Mouse (Mus musculus): ENCODE data around the gene Scfd2. TPM values are rescaled to one million over a fixed set of nuclear protein-coding genes. Genes with fewer than 3 reads are reported as not detected.
A peak's percentile ranks its signal among the peaks of the same experiment; 100 is the strongest.

Scfd2 gene
- polyA plus RNA-seq, 1 experiment from 2014 or later, result 21.0 TPM

DNA sequence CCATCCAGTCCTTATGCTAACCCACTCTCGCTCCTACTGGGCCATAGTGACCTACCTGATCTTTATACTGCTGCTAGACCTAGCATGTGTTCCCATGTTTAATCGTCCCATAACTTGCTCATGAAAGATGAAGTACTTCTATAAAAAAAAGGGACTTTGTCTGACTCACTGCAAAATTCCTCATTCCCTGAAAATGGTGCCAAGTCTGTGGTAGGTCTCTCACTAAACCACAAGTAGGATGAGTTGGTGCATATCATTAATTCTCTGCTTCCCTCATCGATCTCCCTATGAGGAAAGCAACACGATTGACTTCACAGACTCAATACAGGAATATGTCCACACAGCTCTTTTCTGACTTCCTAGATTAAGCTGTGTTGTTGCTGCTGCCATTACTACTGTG lies 46.9 kb downstream of the Scfd2 start:
- Histone ChIP-seq H3K36me3 (no peaks in the 10 kb centered on the region), H3K4me3 (replicated peaks) (no peak overlapping the region), H3K9me3 (replicated peaks) (no peaks in the 10 kb centered on the region), H3K4me2 (replicated peaks) (no peak overlapping the region), H3K9ac (no peak overlapping the region), H3K27ac (replicated peaks) (no peak overlapping the region), H3K4me1 (no peaks in the 10 kb centered on the region), H3K27me3 (no peaks in the 10 kb centered on the region)
- 77% methylated on average over 4 of the region's 4 CpGs for WGBS
- ATAC-seq (ENCODE audit: insufficient number of reproducible peaks, low FRiP score, low TSS enrichment, low read depth), result no peak

- H3K27me3 ChIP-seq, result no peaks in the 10 kb centered on the region
- H3K9me3 ChIP-seq (replicated peaks), result no peaks in the 10 kb centered on the region
- H3K36me3 ChIP-seq, result no peaks in the 10 kb centered on the region
- no peak overlapping the region for H3K4me2 ChIP-seq (replicated peaks)
- 54% methylated on average over 6 of the region's 6 CpGs for WGBS
- H3K9ac ChIP-seq, result no peak overlapping the region
- no peak overlapping the region for H3K4me3 ChIP-seq (replicated peaks)
- no peak overlapping the region for H3K27ac ChIP-seq (replicated peaks)
- H3K4me1 ChIP-seq, result no peaks in the 10 kb centered on the region
- ATAC-seq (ENCODE audit: insufficient number of reproducible peaks, low FRiP score, low TSS enrichment, low read depth), result no peak
Observed at GRCm38 (mm10) chr5:74482633-74483032, 48.9 kb downstream of the Scfd2 start.

GRCm38 (mm10) chr5:74482034-74482433 lies 49.5 kb downstream of the Scfd2 start:
- WGBS, result 63% methylated on average over 3 of the region's 3 CpGs
- Histone ChIP-seq H3K4me2 (replicated peaks) (no peak overlapping the region), H3K27me3 (no peaks in the 10 kb centered on the region), H3K36me3 (no peaks in the 10 kb centered on the region), H3K9me3 (replicated peaks) (no peaks in the 10 kb centered on the region), H3K4me1 (no peaks in the 10 kb centered on the region), H3K9ac (no peak overlapping the region), H3K4me3 (replicated peaks) (no peak overlapping the region), H3K27ac (replicated peaks) (no peak overlapping the region)
- no peak for ATAC-seq (ENCODE audit: insufficient number of reproducible peaks, low FRiP score, low TSS enrichment, low read depth)

DNA sequence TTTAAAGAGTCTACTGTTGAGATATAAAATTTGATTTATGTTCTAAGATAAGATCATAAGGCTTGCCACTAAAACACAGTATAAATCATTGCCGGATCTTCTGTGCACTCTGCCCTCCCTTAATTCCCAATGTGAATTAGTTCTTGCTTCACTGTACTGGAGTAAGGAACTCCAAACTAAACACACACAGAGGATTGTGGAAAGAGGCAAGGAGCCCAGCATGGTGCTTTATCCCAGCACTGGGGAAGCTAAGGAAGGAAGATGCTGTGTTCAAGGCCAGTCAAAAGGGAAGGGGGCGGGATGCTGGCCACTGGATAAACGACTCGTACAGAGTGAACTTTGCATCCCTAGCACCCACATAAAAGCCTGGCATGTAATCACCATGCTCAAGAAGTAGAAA lies 51.1 kb downstream of the Scfd2 start:
- Histone ChIP-seq H3K4me2 (replicated peaks) (no peak overlapping the region), H3K27ac (replicated peaks) (no peak overlapping the region), H3K9ac (no peak overlapping the region), H3K4me3 (replicated peaks) (no peak overlapping the region), H3K9me3 (replicated peaks) (no peaks in the 10 kb centered on the region), H3K36me3 (no peaks in the 10 kb centered on the region), H3K4me1 (no peaks in the 10 kb centered on the region), H3K27me3 (no peaks in the 10 kb centered on the region)
- 73% methylated on average over 4 of the region's 4 CpGs for WGBS
- no peak for ATAC-seq (ENCODE audit: insufficient number of reproducible peaks, low FRiP score, low TSS enrichment, low read depth)

GRCm38 (mm10) chr5:74479947-74480346 lies 51.6 kb downstream of the Scfd2 start:
- WGBS, result 80% methylated on average over 4 of the region's 4 CpGs
- H3K9me3 ChIP-seq (replicated peaks), result no peaks in the 10 kb centered on the region
- H3K4me3 ChIP-seq (replicated peaks), result no peak overlapping the region
- H3K9ac ChIP-seq, result no peak overlapping the region
- H3K4me1 ChIP-seq, result 0 out of 2 replicates have a peak, but pooled peaks cover 4% of the 10 kb centered on the region
- H3K27me3 ChIP-seq, result no peaks in the 10 kb centered on the region
- no peak for ATAC-seq (ENCODE audit: insufficient number of reproducible peaks, low FRiP score, low TSS enrichment, low read depth)
- no peak overlapping the region for H3K27ac ChIP-seq (replicated peaks)
- H3K36me3 ChIP-seq, result no peaks in the 10 kb centered on the region
- no peak overlapping the region for H3K4me2 ChIP-seq (replicated peaks)

DNA sequence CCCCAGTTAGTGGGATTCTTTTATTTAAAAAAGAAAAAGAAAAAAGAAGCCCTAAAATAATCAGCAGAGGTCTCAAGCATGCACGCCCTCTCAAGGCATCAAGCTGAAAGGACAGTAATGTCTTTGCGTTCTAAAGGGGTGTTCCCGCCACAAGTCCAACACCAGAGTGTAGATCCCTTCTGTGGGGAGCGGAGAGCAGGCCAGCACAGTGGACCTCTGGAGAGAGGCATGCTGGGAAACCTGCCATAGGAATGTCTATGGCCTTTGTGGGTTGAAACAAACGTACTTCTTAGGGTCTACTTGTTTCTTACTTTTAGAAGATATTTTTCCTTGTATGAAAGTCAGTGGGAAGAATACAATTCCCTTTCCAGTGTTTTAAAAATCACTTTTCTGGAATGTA lies 52.4 kb downstream of the Scfd2 start:
- Histone ChIP-seq H3K4me2 (replicated peaks) (no peak overlapping the region), H3K4me1 (0 out of 2 replicates have a peak, but pooled peaks cover 8% of the 10 kb centered on the region), H3K36me3 (no peaks in the 10 kb centered on the region), H3K9ac (no peak overlapping the region), H3K27me3 (no peaks in the 10 kb centered on the region), H3K4me3 (replicated peaks) (no peak overlapping the region), H3K27ac (replicated peaks) (no peak overlapping the region), H3K9me3 (replicated peaks) (no peaks in the 10 kb centered on the region)
- WGBS, result 81% methylated on average over 5 of the region's 5 CpGs
- ATAC-seq (ENCODE audit: insufficient number of reproducible peaks, low FRiP score, low TSS enrichment, low read depth), result no peak

GRCm38 (mm10) chr5:74476551-74476950 lies 55.0 kb downstream of the Scfd2 start:
- 82% methylated on average over 10 of the region's 10 CpGs for WGBS
- Histone ChIP-seq H3K9me3 (replicated peaks) (no peaks in the 10 kb centered on the region), H3K27ac (replicated peaks) (no peak overlapping the region), H3K4me2 (replicated peaks) (no peak overlapping the region), H3K36me3 (no peaks in the 10 kb centered on the region), H3K4me3 (replicated peaks) (no peak overlapping the region), H3K9ac (no peak overlapping the region), H3K27me3 (no peaks in the 10 kb centered on the region), H3K4me1 (0 out of 2 replicates have a peak, but pooled peaks cover 9% of the 10 kb centered on the region)
- ATAC-seq (ENCODE audit: insufficient number of reproducible peaks, low FRiP score, low TSS enrichment, low read depth), result no peak

- H3K27me3 ChIP-seq, result no peaks in the 10 kb centered on the region
- no peak overlapping the region for H3K4me3 ChIP-seq (replicated peaks)
- H3K36me3 ChIP-seq, result no peaks in the 10 kb centered on the region
- no peak overlapping the region for H3K9ac ChIP-seq
- no peak for ATAC-seq (ENCODE audit: insufficient number of reproducible peaks, low FRiP score, low TSS enrichment, low read depth)
- no peak overlapping the region for H3K4me2 ChIP-seq (replicated peaks)
- 60% methylated on average over 11 of the region's 11 CpGs for WGBS
- H3K9me3 ChIP-seq (replicated peaks), result no peaks in the 10 kb centered on the region
- H3K4me1 ChIP-seq, result 0 out of 2 replicates have a peak, but pooled peaks cover 9% of the 10 kb centered on the region
- peak overlapping the region; percentile 55; the same call in 1 of the 2 replicates for H3K27ac ChIP-seq (replicated peaks)
Observed at GRCm38 (mm10) chr5:74473117-74473516, 58.4 kb downstream of the Scfd2 start.

- H3K27me3 ChIP-seq, result no peaks in the 10 kb centered on the region
- H3K4me1 ChIP-seq, result 0 out of 2 replicates have a peak, but pooled peaks cover 9% of the 10 kb centered on the region
- no peak overlapping the region for H3K4me3 ChIP-seq (replicated peaks)
- no peak for ATAC-seq (ENCODE audit: insufficient number of reproducible peaks, low FRiP score, low TSS enrichment, low read depth)
- H3K9ac ChIP-seq, result no peak overlapping the region
- no peak overlapping the region for H3K27ac ChIP-seq (replicated peaks)
- no peak overlapping the region for H3K4me2 ChIP-seq (replicated peaks)
- no peaks in the 10 kb centered on the region for H3K36me3 ChIP-seq
- WGBS, result 90% methylated on average over 3 of the region's 3 CpGs
- H3K9me3 ChIP-seq (replicated peaks), result no peaks in the 10 kb centered on the region
Observed at GRCm38 (mm10) chr5:74470819-74471218, 60.7 kb downstream of the Scfd2 start.

- no peak for ATAC-seq (ENCODE audit: insufficient number of reproducible peaks, low FRiP score, low TSS enrichment, low read depth)
- 63% methylated on average over 1 of the region's 1 CpGs for WGBS
Observed at GRCm38 (mm10) chr5:74469620-74470019, 61.9 kb downstream of the Scfd2 start.

DNA sequence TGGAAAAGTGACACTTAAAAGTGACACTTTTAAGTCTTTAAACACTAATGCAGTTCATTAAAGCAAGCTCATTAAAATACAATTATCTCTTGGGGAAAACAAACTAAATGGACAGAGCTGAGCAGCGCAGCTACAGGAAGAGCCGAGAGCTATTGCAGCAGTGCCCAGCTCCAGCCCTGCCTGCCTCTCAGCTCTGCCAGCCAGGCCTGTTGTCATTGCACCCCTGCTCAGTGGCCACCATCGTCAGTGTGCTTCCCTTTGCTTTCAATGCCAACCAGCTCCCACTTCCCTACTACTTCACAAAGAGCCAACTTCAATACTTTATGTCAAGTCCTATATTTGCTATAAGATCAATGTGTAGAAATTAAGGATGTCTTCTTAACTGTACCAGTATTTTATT lies 63.8 kb downstream of the Scfd2 start:
- H3K9me3 ChIP-seq (replicated peaks), result no peaks in the 10 kb centered on the region
- no peak overlapping the region for H3K9ac ChIP-seq
- no peak for ATAC-seq (ENCODE audit: insufficient number of reproducible peaks, low FRiP score, low TSS enrichment, low read depth)
- WGBS, result 66% methylated on average over 3 of the region's 3 CpGs
- H3K27ac ChIP-seq (replicated peaks), result no peak overlapping the region
- H3K27me3 ChIP-seq, result no peaks in the 10 kb centered on the region
- no peaks in the 10 kb centered on the region for H3K4me1 ChIP-seq
- H3K4me2 ChIP-seq (replicated peaks), result no peak overlapping the region
- no peak overlapping the region for H3K4me3 ChIP-seq (replicated peaks)
- no peaks in the 10 kb centered on the region for H3K36me3 ChIP-seq

More at GRCm38 (mm10) chr5:74469620-74470019, 61.9 kb downstream of the Scfd2 start:
- H3K9ac ChIP-seq, result no peak overlapping the region
- H3K27me3 ChIP-seq, result no peaks in the 10 kb centered on the region
- 0 out of 2 replicates have a peak, but pooled peaks cover 5% of the 10 kb centered on the region for H3K4me1 ChIP-seq
- no peak overlapping the region for H3K4me2 ChIP-seq (replicated peaks)
- no peaks in the 10 kb centered on the region for H3K9me3 ChIP-seq (replicated peaks)
- no peaks in the 10 kb centered on the region for H3K36me3 ChIP-seq
- no peak overlapping the region for H3K4me3 ChIP-seq (replicated peaks)
- H3K27ac ChIP-seq (replicated peaks), result no peak overlapping the region

DNA sequence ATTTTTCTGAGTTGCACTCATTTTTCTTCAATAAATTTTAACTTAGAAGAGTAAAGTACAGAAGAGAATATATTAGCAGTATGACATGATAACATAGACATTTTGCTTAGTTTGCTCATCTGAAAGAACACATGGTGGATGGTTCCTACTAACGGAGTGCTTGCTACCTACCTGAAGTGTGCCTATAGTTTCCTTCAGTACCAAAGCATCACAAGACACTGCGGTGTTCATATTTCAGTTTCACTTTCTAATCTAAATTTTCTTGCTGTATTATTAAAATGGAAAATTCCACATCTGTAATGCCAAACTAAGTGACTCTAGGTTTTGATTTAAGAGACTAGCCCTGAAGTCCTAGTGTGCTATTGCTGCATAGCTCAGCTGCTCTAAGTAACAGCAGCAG lies 74.8 kb downstream of the Scfd2 start:
- no peaks in the 10 kb centered on the region for H3K36me3 ChIP-seq
- no peak overlapping the region for H3K4me3 ChIP-seq (replicated peaks)
- no peak overlapping the region for H3K27ac ChIP-seq (replicated peaks)
- ATAC-seq (ENCODE audit: insufficient number of reproducible peaks, low FRiP score, low TSS enrichment, low read depth), result no peak
- no peak overlapping the region for H3K9ac ChIP-seq
- H3K4me1 ChIP-seq, result no peaks in the 10 kb centered on the region
- H3K27me3 ChIP-seq, result no peaks in the 10 kb centered on the region
- H3K9me3 ChIP-seq (replicated peaks), result no peaks in the 10 kb centered on the region
- WGBS, result 89% methylated on average over 2 of the region's 2 CpGs
- H3K4me2 ChIP-seq (replicated peaks), result no peak overlapping the region

Data from embryonic facial prominence, embryonic 15.5 days (tissue).